Comparison of ENCODE assay signal across 14 mouse cellular contexts in genomic region chr16:77235449-77235848, GRCm38 (mm10).
DNase-seq lines count a peak whose midpoint lies in the region; ATAC-seq lines count a peak whose summit lies in the region.
"Had no signal": no experiment of that assay in that cellular context is flagged by ENCODE, and none has a peak within 500 bp of the region (broad histone marks: within the 10 kb centered on the region; RNA-seq: fewer than 3 reads in every experiment).

No protein-coding gene starts in this region.

- intact Hi-C loops in heart, postnatal 14 days (cut with DNase I): no loop called here

- peak overlapping the region; percentile 81; the same call in 1 of the 2 replicates for H3K27ac ChIP-seq in forebrain, embryonic 10.5 days
- H3K27ac ChIP-seq in hindbrain, embryonic 13.5 days: peak overlapping the region; percentile 98
- H3K27ac ChIP-seq in midbrain, embryonic 14.5 days (replicated peaks; ENCODE audit: low read depth, low read length): peak overlapping the region; percentile 97
- H3K27ac ChIP-seq in limb, embryonic 10.5 days: no peak overlapping the region
- H3K27ac ChIP-seq: heart, embryonic 13.5 days had no signal

- peaks cover 46% of the 10 kb centered on the region for H3K4me1 ChIP-seq in forebrain, embryonic 10.5 days
- H3K4me1 ChIP-seq in hindbrain, embryonic 13.5 days (replicated peaks): peaks cover 12% of the 10 kb centered on the region; the same call in 1 of the 2 replicates
- H3K4me1 ChIP-seq in midbrain, embryonic 14.5 days (ENCODE audit: control insufficient read depth, insufficient read depth, low read length): 0 out of 2 replicates have a peak, but pooled peaks cover 5% of the 10 kb centered on the region
- H3K4me1 ChIP-seq in limb, embryonic 10.5 days: peaks cover 32% of the 10 kb centered on the region

- H3K4me2 ChIP-seq in hindbrain, embryonic 13.5 days: peak overlapping the region; percentile 64
- peak overlapping the region; percentile 81 for H3K4me2 ChIP-seq in midbrain, embryonic 14.5 days (ENCODE audit: low read length)

- no peaks in the 10 kb centered on the region for H3K36me3 ChIP-seq in forebrain, embryonic 10.5 days (replicated peaks)
- H3K36me3 ChIP-seq in hindbrain, embryonic 13.5 days: no peaks in the 10 kb centered on the region
- no peaks in the 10 kb centered on the region for H3K36me3 ChIP-seq in midbrain, embryonic 14.5 days (ENCODE audit: control insufficient read depth, insufficient read depth, low read length)
- no peaks in the 10 kb centered on the region for H3K36me3 ChIP-seq in limb, embryonic 10.5 days
- H3K36me3 ChIP-seq: heart, embryonic 13.5 days had no signal

- peak overlapping the region; percentile 81 for H3K9ac ChIP-seq in hindbrain, embryonic 13.5 days
- peak overlapping the region; percentile 74 for H3K9ac ChIP-seq in midbrain, embryonic 14.5 days (replicated peaks; ENCODE audit: low read length)
- H3K9ac ChIP-seq: heart, embryonic 13.5 days; liver, postnatal 0 days had no signal

- ATAC-seq in hindbrain, embryonic 13.5 days (ENCODE audit: low FRiP score): peak; percentile 2; the same call in 1 of the 2 replicates
- no peak for ATAC-seq in midbrain, embryonic 14.5 days (ENCODE audit: low FRiP score, low TSS enrichment)
- ATAC-seq: liver, postnatal 0 days had no signal

- H3K4me3 ChIP-seq in forebrain, embryonic 10.5 days: no peak overlapping the region
- H3K4me3 ChIP-seq in hindbrain, embryonic 13.5 days: peak overlapping the region; percentile 43
- peak overlapping the region; percentile 42 for H3K4me3 ChIP-seq in midbrain, embryonic 14.5 days (replicated peaks; ENCODE audit: low read depth, low read length)
- H3K4me3 ChIP-seq in limb, embryonic 10.5 days: no peak overlapping the region
- H3K4me3 ChIP-seq: erythroblast, embryonic 14.5 days; heart, embryonic 13.5 days had no signal

- peak; percentile 16 for DNase-seq in brain, adult 2 months (ENCODE audit: low read depth, low spot score)
- no peak for DNase-seq in forebrain, embryonic 10.5 days (ENCODE audit: extremely low spot score, low spot score)
- DNase-seq in midbrain, embryonic 14.5 days: peak; percentile 58
- no peak for DNase-seq in right cerebral cortex, postnatal 36 days (ENCODE audit: low spot score in 2 of 2)
- DNase-seq in limb, embryonic 10.5 days (ENCODE audit: low spot score): no peak
- no peak for DNase-seq in adrenal gland, postnatal 14 days
- no peak for DNase-seq in heart, postnatal 14 days
- DNase-seq: adrenal gland, adult 8-10 months; kidney, adult 8-10 months; liver, postnatal 0 days; spleen, adult 18-20 months had no signal

- H3K27me3 ChIP-seq in forebrain, embryonic 10.5 days (ENCODE audit: poor library complexity, severe bottlenecking): no peaks in the 10 kb centered on the region
- no peaks in the 10 kb centered on the region for H3K27me3 ChIP-seq in hindbrain, embryonic 13.5 days
- H3K27me3 ChIP-seq in midbrain, embryonic 14.5 days (ENCODE audit: control insufficient read depth, insufficient read depth, low read length): no peaks in the 10 kb centered on the region
- H3K27me3 ChIP-seq in limb, embryonic 10.5 days (ENCODE audit: low read depth, poor library complexity, severe bottlenecking): no peaks in the 10 kb centered on the region
- H3K27me3 ChIP-seq: heart, embryonic 13.5 days had no signal

- H3K9me3 ChIP-seq in forebrain, embryonic 10.5 days: no peaks in the 10 kb centered on the region
- no peaks in the 10 kb centered on the region for H3K9me3 ChIP-seq in hindbrain, embryonic 13.5 days
- H3K9me3 ChIP-seq in midbrain, embryonic 14.5 days (ENCODE audit: control insufficient read depth, low read length): no peaks in the 10 kb centered on the region
- H3K9me3 ChIP-seq in limb, embryonic 10.5 days (replicated peaks): no peaks in the 10 kb centered on the region
- H3K9me3 ChIP-seq: heart, embryonic 13.5 days had no signal

- 89% methylated on average over 5 of the region's 5 CpGs for WGBS in forebrain, embryonic 10.5 days
- 44% methylated on average over 5 of the region's 5 CpGs for WGBS in hindbrain, embryonic 13.5 days
- WGBS in midbrain, embryonic 14.5 days: 29% methylated on average over 5 of the region's 5 CpGs
- WGBS in limb, embryonic 10.5 days: 92% methylated on average over 5 of the region's 5 CpGs

Comparison
In these comparisons a context has a peak if more than half of its experiments do, and no peak if none do; other contexts are left out.
1. DNase-seq: peak in brain, adult 2 months (single experiment) and midbrain, embryonic 14.5 days (single experiment); none in forebrain, embryonic 10.5 days (single experiment), right cerebral cortex, postnatal 36 days (0 of 2), limb, embryonic 10.5 days (single experiment), adrenal gland, postnatal 14 days (single experiment) and heart, postnatal 14 days (0 of 2).
2. H3K4me3 ChIP-seq: peak in hindbrain, embryonic 13.5 days (single experiment) and midbrain, embryonic 14.5 days (single experiment); none in forebrain, embryonic 10.5 days (single experiment) and limb, embryonic 10.5 days (single experiment).